Mouse (Mus musculus) neural tube, embryonic 10.5 days (tissue): ENCODE measurements around the gene 4930435E12Rik.
"Not testable (repeated sequence)": the region's sequence is repeated elsewhere in the genome, so short reads cannot be mapped to it uniquely, and the experiment has no call there.

Source experiments
- DNase-seq: peaks from one replicate; pipeline ENCODE4 v3.0.0-alpha.2; 2017; ENCODE audit warnings: low spot score; ENCODE audit errors: extremely low spot score

The 4930435E12Rik gene

DNA sequence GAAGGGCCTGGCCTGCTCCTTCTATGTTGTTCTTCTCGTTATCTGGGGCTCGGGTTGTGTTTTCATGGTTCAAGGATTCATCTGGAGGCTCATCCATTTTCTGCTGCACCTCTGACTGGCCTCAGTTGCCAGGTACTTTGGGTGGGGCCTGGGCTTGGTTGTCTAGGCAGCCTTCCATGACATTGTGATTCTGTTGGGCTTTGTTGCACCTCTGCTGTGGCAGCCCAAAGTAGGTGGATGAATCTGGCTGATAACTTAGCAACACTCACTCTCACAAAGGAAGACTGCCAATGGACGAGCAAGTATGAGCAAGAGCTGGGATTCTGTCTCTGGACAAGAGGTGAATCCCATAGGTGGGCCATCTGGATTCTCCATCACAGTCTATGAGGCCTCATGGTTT is at the start of gene 4930435E12Rik:
Gene 4930435E12Rik, minus strand, starts transcription at position 101 of the 400 bp plus-strand sequence.
- no peak for DNase-seq

- no peak for DNase-seq
Measured at GRCm38 (mm10) chr16:38874481-38874880, 45.9 kb upstream of the 4930435E12Rik start.

- DNase-seq = no peak
Measured at GRCm38 (mm10) chr16:38873231-38873630, 44.7 kb upstream of the 4930435E12Rik start.

DNA sequence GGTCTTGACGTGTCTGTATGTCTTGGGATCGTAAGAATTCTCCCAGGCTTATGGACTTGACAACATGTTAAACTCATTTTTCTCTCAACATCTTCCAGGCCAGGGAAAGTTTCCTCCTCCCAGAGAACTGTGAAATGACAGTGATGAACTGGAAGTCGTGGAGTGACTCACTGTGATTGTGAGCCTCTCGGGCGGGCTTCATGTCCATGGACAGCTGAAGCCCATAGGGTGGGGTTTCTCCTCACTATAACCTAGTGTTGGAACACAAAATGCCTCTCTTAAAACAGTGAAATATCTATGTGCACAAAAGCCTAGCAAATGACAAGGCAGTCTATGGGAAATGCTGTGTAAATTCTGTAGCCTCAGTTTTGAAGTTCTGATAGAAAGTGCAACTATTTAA is 35.8 kb upstream of the 4930435E12Rik start:
- no peak for DNase-seq

DNA sequence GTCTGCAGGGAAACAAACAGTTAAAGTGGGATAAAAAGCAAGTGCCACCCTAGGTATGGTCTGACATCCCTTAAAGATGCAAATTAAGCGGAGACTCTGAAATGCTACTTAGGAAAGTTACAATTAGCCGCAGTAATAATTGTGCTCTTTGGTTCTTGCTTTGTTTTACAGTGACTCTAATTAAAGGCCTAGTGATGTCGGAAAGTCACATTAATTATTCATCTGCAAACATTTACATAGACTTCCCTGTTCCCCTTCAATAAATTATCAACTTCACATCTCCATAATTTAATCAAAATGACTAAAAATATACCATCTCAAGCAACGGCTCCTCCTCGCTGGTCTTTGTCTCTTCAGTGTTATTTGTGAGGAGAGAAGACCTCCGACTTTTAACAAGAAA is 32.0 kb upstream of the 4930435E12Rik start:
- no peak for DNase-seq

GRCm38 (mm10) chr16:38858120-38858749 is 29.7 kb upstream of the 4930435E12Rik start:
- no peak for DNase-seq

DNA sequence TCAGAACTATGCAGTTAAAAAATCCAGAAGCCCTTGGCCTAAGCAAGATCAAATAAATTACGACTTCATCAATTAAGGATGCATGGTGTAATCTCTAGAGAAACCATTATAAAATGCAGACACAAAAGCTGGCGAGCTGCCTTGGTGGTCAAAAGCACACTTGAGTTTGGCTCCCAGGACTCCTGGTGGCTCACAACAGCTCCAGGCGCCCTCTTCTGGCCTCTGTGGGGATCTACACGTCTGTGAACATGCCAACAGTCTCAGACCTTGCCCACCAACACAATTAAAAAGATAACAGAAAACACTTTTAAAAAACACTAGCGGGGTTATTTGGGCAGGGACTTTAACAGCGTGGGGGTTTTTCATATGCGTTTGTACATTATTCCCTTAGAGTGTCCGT is 16.0 kb downstream of the 4930435E12Rik start:
- peak; percentile 68 for DNase-seq

DNA sequence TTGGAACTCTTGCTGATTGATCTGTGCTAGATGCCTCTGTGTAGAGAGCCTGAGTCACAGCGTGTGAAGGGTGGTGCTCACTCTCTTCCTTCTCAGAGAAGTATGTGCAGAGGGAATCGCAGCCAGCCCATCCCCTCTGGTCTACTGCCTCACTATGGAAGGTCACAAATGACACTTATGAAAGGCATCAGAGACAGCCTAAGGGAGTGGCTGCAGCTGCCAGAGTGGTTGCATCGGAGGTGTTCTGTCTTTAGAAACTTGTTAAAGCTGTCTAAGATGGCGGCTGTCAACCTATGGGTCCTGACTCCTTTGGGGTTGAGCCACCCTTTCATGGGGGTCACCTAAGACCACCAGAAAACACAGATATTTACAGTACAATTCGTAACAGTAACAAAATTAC is 18.4 kb downstream of the 4930435E12Rik start:
- DNase-seq = no peak

- DNase-seq = not testable (repeated sequence)
Measured at GRCm38 (mm10) chr16:38807796-38808195, 20.8 kb downstream of the 4930435E12Rik start.

GRCm38 (mm10) chr16:38800091-38800490 is 28.5 kb downstream of the 4930435E12Rik start, which contains the start of gene Upk1b:
TSS of gene Upk1b (minus strand) at chr16:38800328.
- DNase-seq = peak; percentile 19

DNA sequence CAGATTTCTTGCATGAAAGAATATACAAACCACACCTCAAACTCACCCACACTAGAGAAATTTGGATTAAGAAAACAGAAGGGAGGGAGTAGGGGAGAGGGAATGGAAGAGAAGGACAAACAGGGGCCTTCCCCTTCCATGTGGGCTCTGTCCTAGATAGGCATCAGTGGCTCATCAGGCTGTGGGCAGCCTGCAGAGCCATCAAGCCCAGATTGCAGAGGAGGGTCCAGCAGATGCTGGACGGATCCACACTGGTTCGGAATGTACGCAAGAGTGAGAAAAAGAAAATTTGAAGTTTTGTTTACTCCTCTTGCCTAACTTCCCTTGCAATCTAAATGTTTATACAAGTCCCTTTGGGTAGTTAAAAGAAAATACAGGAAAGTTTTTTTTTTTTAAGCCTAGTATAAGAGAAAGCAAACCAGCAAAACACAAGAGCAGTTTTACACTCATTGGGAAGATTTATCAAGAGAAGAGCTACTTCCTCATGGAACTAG is 29.5 kb downstream of the 4930435E12Rik start:
- DNase-seq = no peak

- no peak for DNase-seq
Measured at GRCm38 (mm10) chr16:38793120-38793519, 35.4 kb downstream of the 4930435E12Rik start.

DNA sequence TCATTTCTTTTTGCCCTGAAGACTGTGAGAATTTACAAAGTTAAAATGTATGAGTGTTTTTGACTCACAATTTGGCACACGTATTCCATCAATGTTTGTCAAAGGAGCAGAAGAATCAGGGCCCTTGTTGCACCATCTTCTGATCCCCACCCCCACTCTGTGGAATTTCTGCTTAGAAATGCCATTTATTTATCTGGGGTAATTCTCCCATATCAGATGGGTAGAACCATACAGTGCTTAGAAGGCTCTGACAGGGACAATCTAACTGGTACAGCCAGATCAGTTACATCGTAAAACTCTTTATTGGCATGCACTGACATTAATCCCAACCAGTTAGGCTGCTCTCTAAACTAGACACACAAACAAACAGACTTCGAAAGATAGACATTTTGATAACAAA is 38.6 kb downstream of the 4930435E12Rik start:
- no peak for DNase-seq

GRCm38 (mm10) chr16:38789016-38789415 is 39.5 kb downstream of the 4930435E12Rik start:
- no peak for DNase-seq

GRCm38 (mm10) chr16:38785301-38785700 is 43.2 kb downstream of the 4930435E12Rik start:
- DNase-seq = no peak

- DNase-seq = no peak
Measured at GRCm38 (mm10) chr16:38782524-38783067, 46.0 kb downstream of the 4930435E12Rik start.

DNA sequence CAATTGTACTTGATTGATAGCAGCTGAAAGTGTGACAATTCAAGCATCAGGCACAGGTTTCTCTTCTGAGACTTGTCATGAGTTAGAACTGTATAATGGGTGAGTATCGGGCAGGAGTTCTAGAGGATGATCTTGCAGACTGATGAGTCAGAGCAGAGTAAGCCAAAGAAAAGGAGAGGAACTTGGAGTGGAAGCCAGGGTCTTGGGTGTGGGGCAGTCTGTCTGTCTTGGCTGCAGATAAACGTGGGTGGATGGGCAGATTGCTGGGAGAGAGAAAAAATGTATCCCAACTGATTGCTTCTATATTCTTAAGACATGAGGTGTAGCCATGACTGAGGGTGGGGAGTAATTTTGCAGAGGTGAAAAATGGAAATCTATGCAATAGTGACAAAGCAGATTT is 46.6 kb downstream of the 4930435E12Rik start:
- DNase-seq = no peak

- no peak for DNase-seq
Measured at GRCm38 (mm10) chr16:38780960-38781572, 47.5 kb downstream of the 4930435E12Rik start.

DNA sequence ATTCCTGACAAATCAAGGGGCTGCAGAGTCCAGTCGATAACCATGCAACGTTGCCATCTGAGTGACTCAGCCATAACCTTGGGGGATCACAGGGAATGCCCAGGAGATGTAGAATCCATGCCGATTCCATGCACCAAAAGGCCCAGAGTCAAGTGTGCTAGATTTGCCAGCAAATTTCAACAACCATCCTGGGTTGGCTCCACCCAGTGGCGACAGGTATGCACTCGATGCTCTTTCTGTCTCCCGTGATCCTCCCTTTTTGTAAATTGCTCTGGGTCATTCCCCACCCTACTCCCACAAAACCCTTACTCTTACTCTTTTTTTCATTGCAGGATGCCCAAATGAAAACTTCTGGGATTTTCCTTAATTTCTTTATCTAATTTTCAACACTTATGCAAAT is 52.2 kb downstream of the 4930435E12Rik start:
- no peak for DNase-seq

DNA sequence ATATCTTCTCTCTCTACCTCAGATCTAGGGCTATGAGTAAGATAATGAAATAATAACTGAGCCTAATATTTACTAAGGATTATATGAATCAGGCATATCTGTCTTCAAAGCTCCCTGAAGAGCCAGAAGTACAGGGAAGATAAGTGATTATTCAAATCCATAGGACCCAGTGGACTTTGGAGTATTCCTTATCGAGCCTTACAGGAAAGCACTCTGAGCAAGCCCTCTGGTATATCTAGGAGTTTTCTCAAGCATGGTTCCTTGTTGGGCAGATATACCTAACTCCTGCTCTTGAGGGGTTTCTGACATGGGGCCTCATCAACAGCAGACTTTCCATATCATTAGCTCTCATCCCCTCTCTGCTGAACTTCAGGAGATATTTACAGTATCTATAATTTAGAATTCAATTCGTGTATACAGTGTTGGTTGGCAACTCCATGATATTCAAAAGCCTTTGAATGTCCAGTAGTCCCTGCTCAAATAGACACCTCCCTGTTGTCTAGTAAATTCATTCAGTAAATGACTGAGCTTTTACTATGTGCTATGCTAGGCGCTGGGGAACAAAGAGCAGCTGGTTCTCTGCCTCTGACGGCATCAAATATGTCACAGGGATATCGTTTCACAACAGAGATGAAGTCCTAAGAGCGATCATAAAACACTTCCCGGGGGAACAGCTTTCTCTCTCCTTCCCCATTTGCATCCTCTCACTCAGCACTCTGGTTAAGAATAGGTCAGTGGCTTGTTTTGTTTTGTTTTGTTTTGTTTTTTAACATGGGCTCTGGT is 53.4 kb downstream of the 4930435E12Rik start:
- no peak for DNase-seq

DNA sequence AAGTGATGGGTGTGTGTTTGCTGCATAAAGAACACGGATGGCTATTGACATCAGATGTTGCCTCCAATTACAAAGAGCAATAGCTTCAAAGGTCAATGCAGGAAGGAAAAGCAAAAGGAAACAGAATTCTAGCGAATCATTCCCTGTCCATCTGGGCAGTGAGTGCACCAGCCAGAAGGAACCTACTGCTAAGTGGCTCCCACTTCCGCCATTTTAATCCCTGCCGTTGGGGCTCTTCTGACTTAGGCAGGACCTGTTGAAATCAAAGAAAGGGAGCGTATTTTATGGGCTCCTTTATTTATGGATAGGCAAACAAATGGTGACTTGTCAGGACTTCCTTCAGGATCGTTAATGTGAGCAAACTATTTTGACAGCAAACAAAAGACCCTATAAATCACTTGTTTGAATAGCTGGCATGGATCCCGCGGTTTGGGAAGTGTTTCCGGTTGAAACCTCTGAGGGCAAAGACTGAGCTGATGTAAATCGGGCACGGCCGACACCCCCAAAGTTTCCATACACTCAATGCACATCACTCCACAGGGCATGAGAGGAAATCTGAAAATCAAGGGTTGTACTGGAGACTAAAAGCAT is 55.5 kb downstream of the 4930435E12Rik start:
- no peak for DNase-seq
